Mouse (Mus musculus): ENCODE data around the gene Asb9. TPM values are rescaled to one million over a fixed set of nuclear protein-coding genes. Genes with fewer than 3 reads are reported as not detected.

Asb9 gene
- not detected in 2 replicates for polyA plus RNA-seq (2012; rRNA removed)

GRCm38 (mm10) chrX:164505709-164506498, at the start of gene Asb9:
TSS of gene Asb9 (plus strand) at chrX:164506327.
- DNase-seq (ENCODE audit: low spot score) = no peak

- DNase-seq (ENCODE audit: low spot score) = no peak
Measured at GRCm38 (mm10) chrX:164459205-164459878, 46.8 kb upstream of the Asb9 start.

GRCm38 (mm10) chrX:164502258-164502657, 3.9 kb upstream of the Asb9 start:
- no peak for DNase-seq (ENCODE audit: low spot score)

- no peak for DNase-seq (ENCODE audit: low spot score)
Measured at GRCm38 (mm10) chrX:164507068-164507467, 941 bp downstream of the Asb9 start.

- DNase-seq (ENCODE audit: low spot score) = no peak
Measured at GRCm38 (mm10) chrX:164508728-164509127, 2.6 kb downstream of the Asb9 start.

- no peak for DNase-seq (ENCODE audit: low spot score)
Measured at GRCm38 (mm10) chrX:164522138-164522537, 16.0 kb downstream of the Asb9 start.

- DNase-seq (ENCODE audit: low spot score) = no peak
Measured at GRCm38 (mm10) chrX:164526566-164526965, 20.4 kb downstream of the Asb9 start.

- DNase-seq (ENCODE audit: low spot score) = no peak
Measured at GRCm38 (mm10) chrX:164541436-164542317, 35.5 kb downstream of the Asb9 start.

GRCm38 (mm10) chrX:164570195-164570594, 64.1 kb downstream of the Asb9 start:
- no peak for DNase-seq (ENCODE audit: low spot score)

GRCm38 (mm10) chrX:164576967-164577366, 70.8 kb downstream of the Asb9 start:
- DNase-seq (ENCODE audit: low spot score) = no peak

Other genes starting within 250 kb of the Asb9 start
- gene Bmx, start 248.1 kb upstream of the Asb9 start, polyA plus RNA-seq (2012; rRNA removed) = 2.9 and 3.0 TPM in 2 replicates
- 20.4 and 21.0 TPM in 2 replicates for gene Pir, start 237.0 kb upstream of the Asb9 start, polyA plus RNA-seq (2012; rRNA removed)
- gene Vegfd, start 132.9 kb upstream of the Asb9 start, polyA plus RNA-seq (2012; rRNA removed) = 7.6 and 9.3 TPM in 2 replicates
- gene Piga, start 86.5 kb upstream of the Asb9 start, polyA plus RNA-seq (2012; rRNA removed) = 4.0 and 4.4 TPM in 2 replicates
- 0.22 and 0.31 TPM in 2 replicates for gene Asb11, start 69.3 kb upstream of the Asb9 start, polyA plus RNA-seq (2012; rRNA removed)